Mouse (Mus musculus) forebrain, embryonic 10.5 days (tissue): ENCODE measurements around the gene Olfr918. TPM values are rescaled to one million over a fixed set of nuclear protein-coding genes. Genes with fewer than 3 reads are reported as not detected.

Experiments used
- DNase-seq: peaks from one replicate; pipeline ENCODE4 v3.0.0-alpha.2; 2017; ENCODE audit warnings: low spot score; ENCODE audit errors: extremely low spot score
- H3K27ac ChIP-seq: fragments of 300-500 bp; sonication (generic); 2 replicates; pipeline ENCODE4 v1.5.1; 2016; ENCODE audit warnings: mild to moderate bottlenecking
- H3K27me3 ChIP-seq: fragments of 300-500 bp; sonication (generic); 2 replicates; pipeline ENCODE4 v1.6.1; 2016; ENCODE audit warnings: mild to moderate bottlenecking; ENCODE audit not compliant: poor library complexity, severe bottlenecking
- H3K36me3 ChIP-seq: fragments of 300-500 bp; sonication (generic); replicated peaks from 2 replicates; pipeline ENCODE4 v1.6.1; 2016; ENCODE audit warnings: mild to moderate bottlenecking, moderate library complexity
- H3K4me1 ChIP-seq: fragments of 300-500 bp; sonication (generic); 2 replicates; pipeline ENCODE4 v1.6.1; 2016
- H3K4me3 ChIP-seq: fragments of 300-500 bp; sonication (generic); 2 replicates; pipeline ENCODE4 v1.5.1; 2016; ENCODE audit warnings: mild to moderate bottlenecking, moderate library complexity
- H3K9me3 ChIP-seq: fragments of 300-500 bp; sonication (generic); 2 replicates; pipeline ENCODE4 v1.6.1; 2016; ENCODE audit warnings: mild to moderate bottlenecking, moderate library complexity
- WGBS: fragments of 180-500 bp; shearing (Covaris S2); methylation state at CpG from one replicate; pipeline ENCODE4 v1.1.7; 2016; 5-methylcytosine and 5-hydroxymethylcytosine counted together
- polyA plus RNA-seq: library from polyadenylated mRNA; unstranded; fragments of >200 nt; fragmentation: Nextera tagmentation; extraction: Ambion mirVana; gene quantifications from 2 replicates; pipeline ENCODE4 v1.2.1, GENCODE M21; 2016

Gene Olfr918
- polyA plus RNA-seq = not detected in 2 replicates

DNA sequence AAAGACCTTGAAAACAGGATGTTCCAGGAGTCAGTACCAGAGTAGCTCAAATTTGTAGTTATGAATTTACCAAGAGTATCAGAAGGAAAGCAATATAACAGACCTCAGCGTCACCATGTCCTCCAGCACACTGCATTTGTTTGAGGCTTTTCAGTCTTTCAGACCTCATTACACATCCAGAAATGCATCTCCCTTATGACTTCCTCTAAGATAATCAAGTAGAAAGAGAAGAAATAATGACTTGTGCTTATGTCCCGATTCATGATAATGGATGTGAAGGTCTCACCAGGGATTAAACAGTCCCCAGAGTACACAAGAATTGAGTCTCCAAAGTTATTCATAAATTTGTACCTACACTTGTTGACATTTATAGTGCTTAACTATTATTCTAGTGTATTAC, at the start of gene Olfr918:
Gene Olfr918, minus strand, starts transcription at position 101 of the 400 bp plus-strand sequence.
- H3K9me3 ChIP-seq = no peaks in the 10 kb centered on the region
- no peaks in the 10 kb centered on the region for H3K4me1 ChIP-seq
- no peak within 1 kb of the TSS for H3K4me3 ChIP-seq
- H3K36me3 ChIP-seq = no peaks in the 10 kb centered on the region
- no peak within 1 kb of the TSS for H3K27ac ChIP-seq
- no peaks in the 10 kb centered on the region for H3K27me3 ChIP-seq
- no peak for DNase-seq
- WGBS = 97% methylated on average over 2 of the region's 2 CpGs

DNA sequence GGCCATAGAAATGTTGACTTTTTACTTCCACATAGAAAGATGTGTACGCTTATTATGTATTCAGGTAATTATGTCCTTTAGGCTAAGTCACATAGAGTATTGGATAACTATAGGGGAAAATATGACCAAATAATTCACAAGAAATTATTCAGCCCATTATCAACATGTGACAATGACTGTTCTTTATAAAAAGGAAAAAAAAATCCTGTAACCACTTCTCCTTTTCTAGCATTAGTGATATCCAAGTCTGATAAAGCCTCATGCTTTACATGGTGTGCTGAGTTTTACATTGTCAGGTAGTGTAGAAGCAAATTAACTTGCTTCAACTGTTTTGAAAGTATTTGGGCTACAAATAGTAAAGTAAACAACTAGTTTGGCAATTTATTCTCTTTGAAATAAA, 49.6 kb upstream of the Olfr918 start:
- Histone ChIP-seq H3K27ac (no peak overlapping the region), H3K27me3 (no peaks in the 10 kb centered on the region), H3K4me1 (peaks cover 5% of the 10 kb centered on the region), H3K4me3 (no peak overlapping the region), H3K36me3 (no peaks in the 10 kb centered on the region), H3K9me3 (no peaks in the 10 kb centered on the region)
- 90% methylated on average over 1 of the region's 1 CpGs for WGBS
- no peak for DNase-seq

DNA sequence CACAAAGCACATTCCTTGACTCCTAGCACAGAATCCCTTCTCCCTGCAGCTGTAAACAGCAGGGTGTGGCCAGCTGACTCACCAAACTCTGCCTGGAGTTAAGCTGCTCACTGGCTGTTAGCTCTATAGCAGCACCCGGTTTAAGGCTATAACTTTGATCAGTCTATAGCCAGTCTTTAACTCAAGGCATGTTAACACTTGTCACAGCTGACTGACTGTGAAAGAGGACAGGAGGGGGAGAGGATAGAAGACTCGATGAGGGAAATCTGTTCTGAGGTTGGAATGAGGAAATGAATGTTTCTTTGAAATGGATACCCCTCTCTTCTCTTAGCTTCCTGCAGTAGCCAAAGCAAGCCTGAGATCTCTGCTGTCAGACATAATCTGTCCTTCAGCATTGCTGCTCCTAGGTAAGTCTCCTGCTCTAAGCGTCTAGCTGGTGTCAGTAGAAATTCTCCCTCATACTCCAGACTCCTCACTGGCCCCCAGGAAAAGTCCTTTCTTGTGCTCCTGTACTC, 44.6 kb upstream of the Olfr918 start:
- Histone ChIP-seq H3K9me3 (no peaks in the 10 kb centered on the region), H3K27me3 (no peaks in the 10 kb centered on the region), H3K4me1 (peaks cover 13% of the 10 kb centered on the region), H3K27ac (no peak overlapping the region), H3K4me3 (peak overlapping the region; percentile 53), H3K36me3 (no peaks in the 10 kb centered on the region)
- 2% methylated on average over 3 of the region's 3 CpGs for WGBS
- no peak for DNase-seq

DNA sequence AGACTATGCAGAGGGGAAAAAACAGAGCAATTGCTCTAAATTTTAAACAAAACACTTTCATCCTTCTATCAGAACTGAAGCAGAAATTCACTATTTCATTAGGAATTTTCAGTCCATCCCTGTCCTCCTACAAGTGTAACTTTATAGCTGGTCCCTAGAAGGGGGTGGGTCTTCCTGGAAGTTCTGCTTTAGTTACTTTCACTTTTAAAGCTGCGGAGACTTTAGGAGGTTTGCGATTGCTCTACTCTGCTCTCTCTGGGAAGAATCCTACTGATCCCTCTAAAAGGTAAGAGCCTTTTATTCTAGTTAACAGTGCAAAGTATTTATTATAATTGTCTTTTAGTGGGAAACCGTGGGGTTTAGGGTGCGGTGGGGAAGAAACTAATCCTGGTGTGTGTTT, 43.7 kb upstream of the Olfr918 start, which contains the start of gene Vwa5a:
Gene Vwa5a, plus strand, starts transcription at position 167 of the 400 bp plus-strand sequence.
- H3K36me3 ChIP-seq = no peaks in the 10 kb centered on the region
- H3K27ac ChIP-seq = 0 out of 2 replicates have a peak within 1 kb of the TSS, but pooled peaks have one; percentile 33
- H3K9me3 ChIP-seq = no peaks in the 10 kb centered on the region
- no peaks in the 10 kb centered on the region for H3K27me3 ChIP-seq
- no peak for DNase-seq
- H3K4me1 ChIP-seq = peaks cover 13% of the 10 kb centered on the region
- peak within 1 kb of the TSS; percentile 53 for H3K4me3 ChIP-seq
- 7% methylated on average over 4 of the region's 4 CpGs for WGBS

DNA sequence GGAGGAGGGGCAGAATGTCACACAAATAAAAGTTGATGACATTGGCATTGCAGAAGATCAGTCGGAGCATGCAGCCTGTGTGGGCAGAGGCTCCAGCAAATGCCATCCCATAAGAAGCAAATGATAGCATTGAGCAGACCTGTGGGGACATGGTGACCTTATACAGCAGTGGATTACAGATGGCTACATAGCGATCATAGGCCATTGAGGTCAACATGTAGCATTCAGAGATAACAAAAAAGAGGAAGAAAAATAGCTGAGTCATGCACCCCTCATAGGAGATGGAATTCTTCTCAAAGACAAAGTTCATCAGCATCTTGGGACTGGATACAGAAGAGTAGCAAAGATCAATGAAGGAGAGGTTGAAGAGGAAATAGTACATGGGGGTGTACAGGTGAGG, 1.5 kb downstream of the Olfr918 start:
- H3K4me1 ChIP-seq = no peaks in the 10 kb centered on the region
- no peaks in the 10 kb centered on the region for H3K36me3 ChIP-seq
- 90% methylated on average over 2 of the region's 2 CpGs for WGBS
- H3K4me3 ChIP-seq = no peak overlapping the region
- no peaks in the 10 kb centered on the region for H3K9me3 ChIP-seq
- H3K27me3 ChIP-seq = no peaks in the 10 kb centered on the region
- DNase-seq = no peak
- H3K27ac ChIP-seq = no peak overlapping the region

DNA sequence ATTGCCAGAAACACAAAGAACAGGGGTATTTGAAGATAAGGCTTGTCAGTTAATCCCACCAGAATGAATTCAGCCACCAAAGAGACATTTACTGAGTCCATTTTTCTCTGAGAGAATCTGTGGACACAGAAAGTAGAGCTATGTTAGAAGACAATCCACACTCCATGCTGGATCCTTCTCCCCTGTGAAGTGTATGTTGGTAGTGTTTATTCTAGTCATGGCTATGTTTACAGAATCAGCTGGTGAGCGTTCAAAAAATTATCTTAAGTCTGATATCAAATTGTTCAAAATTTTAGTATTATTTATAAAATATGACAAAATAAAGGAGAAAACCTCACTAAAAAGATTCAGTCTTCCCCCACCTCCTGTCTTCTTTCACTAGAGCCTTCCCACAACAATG, 8.7 kb downstream of the Olfr918 start, which contains the start of gene Olfr917:
Gene Olfr917, minus strand, starts transcription at position 101 of the 400 bp plus-strand sequence.
- DNase-seq = no peak
- H3K27ac ChIP-seq = no peak within 1 kb of the TSS
- no peaks in the 10 kb centered on the region for H3K4me1 ChIP-seq
- H3K36me3 ChIP-seq = no peaks in the 10 kb centered on the region
- H3K4me3 ChIP-seq = no peak within 1 kb of the TSS
- H3K27me3 ChIP-seq = no peaks in the 10 kb centered on the region
- no peaks in the 10 kb centered on the region for H3K9me3 ChIP-seq
- whole genome bisulfite sequencing = 94% methylated on average over 1 of the region's 1 CpGs

DNA sequence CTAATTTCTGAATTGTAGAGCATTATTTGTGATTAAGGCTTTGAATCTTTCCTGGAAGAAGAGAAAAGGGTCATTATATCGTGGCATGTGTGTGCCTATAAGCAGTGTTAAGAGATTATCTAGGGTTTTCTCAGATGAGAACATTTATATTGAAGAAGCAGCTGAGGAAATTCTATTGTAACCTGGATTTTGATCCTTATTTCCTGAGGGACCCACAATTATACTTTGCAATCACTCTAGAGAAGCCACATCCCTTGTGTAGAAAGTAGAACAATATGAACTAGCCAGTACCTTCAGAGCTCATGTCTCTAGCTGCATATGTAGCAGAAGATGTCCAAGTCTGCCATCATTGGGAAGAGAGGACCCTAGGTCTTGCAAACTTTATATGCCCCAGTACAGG, 14.6 kb downstream of the Olfr918 start, which contains the start of gene Olfr916:
Gene Olfr916, minus strand, starts transcription at position 101 of the 400 bp plus-strand sequence.
- H3K9me3 ChIP-seq = no peaks in the 10 kb centered on the region
- no peaks in the 10 kb centered on the region for H3K36me3 ChIP-seq
- no peak within 1 kb of the TSS for H3K4me3 ChIP-seq
- no peak within 1 kb of the TSS for H3K27ac ChIP-seq
- no peaks in the 10 kb centered on the region for H3K27me3 ChIP-seq
- no peaks in the 10 kb centered on the region for H3K4me1 ChIP-seq
- DNase-seq = no peak
- WGBS = 77% methylated on average over 1 of the region's 1 CpGs

DNA sequence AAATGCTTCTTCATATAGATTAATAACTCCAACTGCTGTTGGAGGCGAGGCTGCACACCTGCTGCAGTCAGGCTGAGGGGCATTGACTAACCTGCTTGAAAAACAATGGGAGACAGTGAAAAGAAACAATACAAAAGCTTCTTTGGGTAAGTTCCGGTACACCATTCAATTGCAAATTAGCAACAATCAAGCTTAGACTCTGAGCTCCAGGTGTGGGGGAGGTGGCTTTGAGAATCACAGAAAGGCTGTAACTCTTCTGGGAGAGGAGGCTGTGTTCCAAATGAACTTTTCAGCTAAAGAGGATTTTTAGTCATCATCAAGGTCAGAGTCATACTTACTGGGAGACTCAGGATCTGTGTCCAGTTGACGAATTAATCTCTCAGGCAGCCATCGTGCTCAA, 42.0 kb downstream of the Olfr918 start:
- peaks cover 8% of the 10 kb centered on the region for H3K9me3 ChIP-seq
- H3K27ac ChIP-seq = no peak overlapping the region
- no peaks in the 10 kb centered on the region for H3K4me1 ChIP-seq
- WGBS = 85% methylated on average over 4 of the region's 4 CpGs
- H3K4me3 ChIP-seq = no peak overlapping the region
- H3K36me3 ChIP-seq = no peaks in the 10 kb centered on the region
- H3K27me3 ChIP-seq = no peaks in the 10 kb centered on the region
- no peak for DNase-seq

Other genes starting within 250 kb of the Olfr918 start
- not detected in 2 replicates for gene Olfr901, start 245.1 kb downstream of the Olfr918 start, polyA plus RNA-seq
- not detected in 2 replicates for gene Olfr902, start 226.9 kb downstream of the Olfr918 start, polyA plus RNA-seq
- gene Olfr904, start 211.5 kb downstream of the Olfr918 start, polyA plus RNA-seq = not detected in 2 replicates
- not detected in 2 replicates for gene Olfr905, start 203.5 kb downstream of the Olfr918 start, polyA plus RNA-seq
- not detected in 2 replicates for gene Olfr906, start 187.5 kb downstream of the Olfr918 start, polyA plus RNA-seq
- gene Olfr907, start 178.8 kb downstream of the Olfr918 start, polyA plus RNA-seq = not detected in 2 replicates
- not detected in 2 replicates for gene Olfr911-ps1, start 153.0 kb downstream of the Olfr918 start, polyA plus RNA-seq
- not detected in 2 replicates for gene Olfr910, start 136.8 kb downstream of the Olfr918 start, polyA plus RNA-seq
- gene Olfr912, start 94.4 kb downstream of the Olfr918 start, polyA plus RNA-seq = not detected in 2 replicates
- gene Olfr913, start 81.8 kb downstream of the Olfr918 start, polyA plus RNA-seq = not detected in 2 replicates
- gene Olfr914, start 69.5 kb downstream of the Olfr918 start, polyA plus RNA-seq = not detected in 2 replicates
- gene Olfr916, start 14.7 kb downstream of the Olfr918 start, polyA plus RNA-seq = not detected in 2 replicates
- not detected in 2 replicates for gene Olfr917, start 8.8 kb downstream of the Olfr918 start, polyA plus RNA-seq
- not detected in 2 replicates for gene Olfr919, start 29.1 kb upstream of the Olfr918 start, polyA plus RNA-seq
- 5.0 and 5.1 TPM in 2 replicates for gene Vwa5a, start 43.7 kb upstream of the Olfr918 start, polyA plus RNA-seq
- gene Olfr920, start 77.7 kb upstream of the Olfr918 start, polyA plus RNA-seq = not detected in 2 replicates
- not detected in 2 replicates for gene Olfr921, start 98.5 kb upstream of the Olfr918 start, polyA plus RNA-seq
- gene Olfr922, start 140.0 kb upstream of the Olfr918 start, polyA plus RNA-seq = not detected in 2 replicates
- gene Olfr923, start 151.9 kb upstream of the Olfr918 start, polyA plus RNA-seq = not detected in 2 replicates
- not detected in 2 replicates for gene Olfr924, start 169.8 kb upstream of the Olfr918 start, polyA plus RNA-seq
- not detected in 2 replicates for gene Olfr26, start 180.5 kb upstream of the Olfr918 start, polyA plus RNA-seq
- gene Olfr926, start 202.5 kb upstream of the Olfr918 start, polyA plus RNA-seq = not detected in 2 replicates